Mouse (Mus musculus) layer of hippocampus, adult 18-20 months (tissue): Measurements from ENCODE around the gene Nelfa. TPM values are rescaled to one million over a fixed set of nuclear protein-coding genes. Genes with fewer than 3 reads are reported as not detected.
"Not testable (repeated sequence)": the region's sequence is repeated elsewhere in the genome, so short reads cannot be mapped to it uniquely, and the experiment has no call there.

Source experiments
- DNase-seq, 2 experiments: peaks; one replicate each; pipeline ENCODE4 v3.0.0; 2022; ENCODE audit warnings: low spot score in 2 of 2
- long read RNA-seq: library from polyadenylated mRNA; stranded (forward); transcript quantifications from one replicate; pipeline ENCODE4 v2.0.0, GENCODE M21; 2021
- total RNA-seq, 2 experiments: library from RNA; stranded (reverse); gene quantifications; 2 replicates each; pipeline ENCODE4 v1.2.3; 2021

Nelfa gene
- total RNA-seq, result 10 to 100 TPM; 19.7 to 20.2 TPM
- long read RNA-seq, transcript Nelfa-201 (11 exons, 2,580 nt), result major isoform, 31 of 34 reads
- long read RNA-seq, partial matches to known transcripts, result 0 of 34 reads
- long read RNA-seq, other reads (novel, unspliced or antisense), result 3 of 34 reads

DNA sequence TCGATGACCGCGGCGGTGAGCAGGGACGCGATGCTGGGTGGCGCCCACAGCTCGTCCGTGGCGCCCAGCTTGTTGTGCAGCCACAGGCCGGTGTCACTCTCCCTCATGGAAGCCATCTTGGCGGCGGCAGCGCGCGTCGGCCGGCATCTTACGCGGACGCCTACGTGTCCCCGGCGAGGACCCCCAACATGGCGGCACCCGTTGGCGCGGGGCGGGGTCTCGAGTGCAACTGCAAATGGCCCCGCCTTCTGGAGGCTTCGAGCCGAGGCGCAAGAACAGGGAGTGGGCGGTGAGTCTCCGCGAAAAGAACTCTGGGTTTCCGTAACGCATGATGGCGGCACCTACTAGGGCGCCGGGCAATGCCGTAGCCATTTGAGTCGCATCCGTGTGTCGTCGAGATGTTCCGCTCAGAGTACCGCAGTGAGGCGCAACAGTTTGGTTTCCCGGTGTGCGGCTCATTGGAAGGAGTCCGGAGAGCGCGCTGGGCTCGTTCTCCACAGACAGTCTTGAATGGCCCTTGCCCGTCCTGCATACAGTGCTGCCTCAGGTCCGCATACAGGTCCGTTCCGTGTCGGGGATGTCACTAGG lies at the start of gene Nelfa:
Nelfa (minus strand) TSS at position 294 of the 588 bp plus-strand sequence.
- DNase-seq, result peak; percentile 99 to 100

DNA sequence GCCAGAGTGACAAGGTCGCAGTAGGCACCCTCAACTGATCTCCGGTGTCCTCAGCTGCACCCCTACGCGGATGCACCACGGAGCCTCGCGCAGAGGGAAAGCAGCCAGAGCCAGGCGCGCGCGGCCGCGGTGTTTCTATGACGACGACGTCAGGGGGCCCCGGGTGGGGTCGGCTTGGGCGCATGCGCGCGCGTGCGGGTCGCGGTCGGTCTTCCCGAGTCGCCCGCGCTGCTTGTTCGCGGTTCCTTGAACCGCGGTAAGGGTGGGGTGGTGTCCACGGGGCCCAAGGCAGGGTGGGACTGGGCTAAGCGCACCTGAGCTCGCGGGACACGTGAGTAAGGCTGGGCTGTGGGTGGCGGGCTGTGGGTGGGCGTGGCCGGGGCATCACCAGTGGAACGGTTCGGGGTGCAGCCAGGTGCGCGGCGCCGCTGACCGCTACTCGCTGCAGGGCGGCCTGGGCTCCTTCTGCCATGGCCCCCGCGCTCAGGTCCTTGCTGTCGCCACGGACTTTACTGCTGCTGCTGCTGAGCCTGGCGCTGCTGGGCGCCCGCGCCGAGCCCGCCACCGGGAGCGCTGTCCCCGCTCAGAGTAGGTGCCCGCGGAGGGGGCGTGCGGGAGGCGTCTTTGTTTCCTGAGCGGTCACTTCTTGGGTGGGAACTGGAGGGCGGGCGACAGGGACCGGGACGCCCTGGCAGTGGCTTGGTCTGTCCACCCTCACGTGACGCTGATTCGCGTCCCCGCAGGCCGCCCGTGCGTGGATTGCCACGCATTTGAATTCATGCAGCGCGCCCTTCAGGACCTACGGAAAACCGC lies 47.3 kb upstream of the Nelfa start, which contains the start of gene Gm1673:
Gm1673 (plus strand) TSS at position 125 of the 813 bp plus-strand sequence.
- DNase-seq, result peak; percentile 88 to 92

- no peak for DNase-seq
These were observed 46.6 kb upstream of the Nelfa start for GRCm38 (mm10) chr5:33982731-33983259.

- no peak for DNase-seq
These were observed 40.1 kb upstream of the Nelfa start for GRCm38 (mm10) chr5:33976267-33976666.

DNA sequence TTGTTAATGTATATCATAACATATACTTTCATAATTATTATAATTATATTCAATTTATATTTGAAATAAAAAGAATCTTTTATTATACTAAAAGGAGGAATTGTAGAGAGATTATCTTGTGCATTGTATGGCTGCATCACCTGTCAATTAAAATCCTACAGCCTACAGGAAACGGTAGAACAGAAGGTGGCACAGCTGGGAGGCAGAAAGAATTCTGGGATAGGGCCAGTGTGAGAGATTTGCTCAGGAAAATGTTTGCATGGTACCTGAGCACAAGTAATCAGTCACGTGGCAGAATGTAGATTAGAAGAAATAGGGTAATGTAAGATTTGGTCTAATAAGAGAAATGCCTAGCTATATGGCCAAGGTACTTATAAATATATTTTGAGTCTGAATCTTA lies 38.5 kb upstream of the Nelfa start:
- DNase-seq, result no peak

GRCm38 (mm10) chr5:33959382-33959781 lies 23.2 kb upstream of the Nelfa start:
- no peak for DNase-seq

DNA sequence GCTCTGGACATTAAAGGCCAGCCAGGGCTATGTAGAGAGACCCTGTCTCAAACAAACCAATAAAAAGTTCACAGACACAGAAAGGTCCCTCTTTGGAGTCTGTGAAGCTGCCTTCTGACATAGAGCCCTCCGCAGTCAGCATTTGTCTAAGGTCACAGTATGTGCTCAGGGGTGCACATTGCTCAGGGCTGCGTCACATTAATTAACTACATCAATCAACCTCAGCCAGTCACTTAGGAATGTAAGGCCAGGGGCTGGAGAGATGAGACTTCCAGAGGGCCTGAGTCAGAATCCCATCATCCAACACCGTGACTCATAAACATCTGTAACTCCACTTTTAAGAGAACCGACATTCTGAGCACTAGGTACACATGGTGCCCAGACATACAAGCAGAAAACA lies 19.7 kb upstream of the Nelfa start:
- no peak for DNase-seq

DNA sequence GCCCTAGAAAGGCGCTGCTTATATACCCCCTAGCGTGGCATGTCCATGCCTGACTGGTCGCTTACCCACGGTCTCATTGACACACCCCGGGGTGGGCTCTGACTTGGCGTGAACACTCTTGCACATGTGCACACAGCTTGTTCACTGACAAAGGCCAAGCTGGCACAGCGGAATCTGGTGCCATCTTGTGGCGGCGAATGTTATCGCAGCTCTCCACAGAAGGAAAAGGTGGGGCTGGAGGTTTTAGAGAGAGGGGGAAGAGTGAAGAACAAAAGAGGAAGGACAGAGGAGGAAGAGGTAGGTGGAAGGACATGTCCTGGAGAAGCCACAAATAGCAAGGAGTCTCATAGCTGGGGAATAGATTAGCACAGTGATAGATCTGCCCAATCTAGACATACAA lies 18.1 kb upstream of the Nelfa start:
- DNase-seq, result peak; percentile 82 to 90

DNA sequence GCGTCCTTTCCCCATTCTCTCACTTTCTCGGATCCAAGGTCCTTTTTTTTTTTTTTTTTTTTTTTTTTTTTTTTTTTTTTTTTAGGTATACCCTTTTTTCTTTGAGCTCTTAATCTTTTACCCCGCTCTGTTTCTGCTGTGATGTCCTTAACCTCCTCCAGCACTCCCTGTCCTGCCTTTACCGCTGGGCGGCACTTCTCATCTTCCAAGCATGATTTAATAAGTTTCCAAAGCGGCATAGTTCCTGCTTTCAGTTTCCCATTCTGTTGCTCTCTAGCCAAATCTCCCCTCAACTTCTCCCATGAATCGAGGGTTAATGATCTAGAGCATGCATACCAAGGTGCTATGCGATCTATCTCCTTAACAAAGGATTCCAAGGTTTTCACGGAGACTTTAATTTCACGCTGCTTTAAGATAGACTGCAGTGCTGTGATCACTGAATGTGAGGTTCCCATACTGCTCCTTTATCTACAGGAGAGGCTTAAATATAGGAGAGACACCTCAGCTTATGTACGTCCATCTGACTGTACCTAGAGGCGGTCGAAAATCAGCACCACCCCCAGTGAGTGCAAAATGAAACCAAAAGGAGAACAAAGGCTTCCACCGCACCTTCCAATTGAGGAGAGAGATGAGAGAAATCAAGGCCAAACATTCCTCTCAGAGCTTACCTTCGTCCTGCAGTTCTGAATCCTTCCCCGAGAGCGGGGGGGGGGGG lies 17.4 kb upstream of the Nelfa start:
- DNase-seq, result peak in 1 of 2 experiments; percentile 6

DNA sequence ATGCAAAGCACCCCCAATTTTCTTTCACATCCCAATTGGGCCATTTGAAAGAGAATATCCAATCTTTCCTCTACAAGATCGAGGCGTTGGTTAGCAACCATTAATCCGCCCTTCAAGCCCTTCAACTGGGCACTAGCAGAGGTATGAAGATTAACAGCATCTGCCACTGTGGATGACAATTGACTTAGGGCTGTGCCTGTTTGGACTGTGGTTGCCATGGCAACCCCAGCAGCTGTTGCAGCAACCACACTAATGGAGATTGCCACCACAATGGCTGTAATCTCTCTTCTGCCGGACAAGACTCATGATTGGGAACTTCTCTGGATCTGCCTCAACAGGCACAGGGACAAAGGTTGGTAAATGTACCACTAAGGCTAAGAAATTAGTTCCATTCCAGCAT lies 12.1 kb upstream of the Nelfa start:
- DNase-seq, result no peak

- DNase-seq, result not testable (repeated sequence)
These were observed 10.8 kb upstream of the Nelfa start for GRCm38 (mm10) chr5:33947035-33947434.

GRCm38 (mm10) chr5:33938448-33938847 lies 2.2 kb upstream of the Nelfa start:
- DNase-seq, result no peak

GRCm38 (mm10) chr5:33937230-33937629 lies 1.0 kb upstream of the Nelfa start:
- DNase-seq, result no peak

- DNase-seq, result no peak
These were observed 507 bp downstream of the Nelfa start for GRCm38 (mm10) chr5:33935700-33936111.

- no peak for DNase-seq
These were observed 1.3 kb downstream of the Nelfa start for GRCm38 (mm10) chr5:33934877-33935276.

GRCm38 (mm10) chr5:33934081-33934480 lies 2.1 kb downstream of the Nelfa start:
- no peak for DNase-seq

- DNase-seq, result no peak
These were observed 3.8 kb downstream of the Nelfa start for GRCm38 (mm10) chr5:33932413-33932812.

GRCm38 (mm10) chr5:33926170-33926569 lies 10.0 kb downstream of the Nelfa start:
- no peak for DNase-seq

DNA sequence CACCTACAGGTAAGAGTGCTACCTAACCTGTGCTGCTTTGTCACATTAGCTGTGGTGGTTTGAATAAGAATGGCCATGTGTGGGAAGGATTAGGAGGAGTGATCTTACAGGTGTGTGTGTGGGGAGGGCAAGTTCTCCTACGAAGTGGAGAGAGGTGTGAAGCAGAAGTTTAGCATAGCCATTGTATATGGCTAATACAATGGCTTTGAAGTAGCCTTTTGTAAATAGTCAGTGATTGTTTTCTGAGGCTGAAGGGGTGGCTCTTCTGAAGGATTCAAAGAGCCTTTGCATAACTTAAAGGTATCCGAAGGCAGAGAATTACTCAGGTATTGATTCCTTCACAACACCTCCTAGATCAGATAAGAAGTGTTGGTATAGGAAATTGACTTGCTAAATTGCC lies 13.6 kb downstream of the Nelfa start:
- no peak for DNase-seq

DNA sequence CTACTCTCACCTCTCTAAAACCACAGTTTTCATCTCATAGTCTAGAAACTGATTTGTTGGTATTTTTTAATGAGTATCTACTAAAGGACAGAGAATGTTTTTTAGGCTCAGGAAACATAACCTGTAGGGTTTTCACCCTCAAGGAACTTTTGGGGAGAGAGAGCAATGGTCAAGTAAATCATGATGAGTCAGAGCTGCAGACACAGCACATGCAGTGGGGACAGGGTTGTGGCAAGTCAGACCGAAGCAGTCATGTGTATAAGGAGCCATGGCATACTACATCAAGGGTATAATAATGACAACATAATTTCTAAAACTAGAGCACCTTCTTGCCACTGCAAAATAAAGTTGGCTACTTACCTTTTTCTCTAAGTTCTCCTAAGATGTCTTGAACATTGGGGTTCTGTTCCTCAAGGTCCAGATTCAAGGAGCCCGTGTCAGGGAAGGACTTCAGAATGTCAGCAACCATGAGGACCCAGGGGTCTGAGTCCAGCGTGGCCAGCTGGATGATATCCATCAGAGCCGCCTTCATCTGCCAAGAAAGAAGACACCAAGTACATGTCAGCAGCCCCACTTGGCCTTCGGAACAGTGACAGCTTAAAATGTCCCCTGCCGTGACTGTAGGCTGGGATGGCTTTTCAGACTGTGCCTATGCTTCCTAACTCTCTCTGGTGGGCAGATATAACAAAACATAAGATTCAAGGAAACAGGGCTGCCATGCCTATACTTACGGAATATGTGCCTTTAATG lies 14.6 kb downstream of the Nelfa start:
- DNase-seq, result no peak

DNA sequence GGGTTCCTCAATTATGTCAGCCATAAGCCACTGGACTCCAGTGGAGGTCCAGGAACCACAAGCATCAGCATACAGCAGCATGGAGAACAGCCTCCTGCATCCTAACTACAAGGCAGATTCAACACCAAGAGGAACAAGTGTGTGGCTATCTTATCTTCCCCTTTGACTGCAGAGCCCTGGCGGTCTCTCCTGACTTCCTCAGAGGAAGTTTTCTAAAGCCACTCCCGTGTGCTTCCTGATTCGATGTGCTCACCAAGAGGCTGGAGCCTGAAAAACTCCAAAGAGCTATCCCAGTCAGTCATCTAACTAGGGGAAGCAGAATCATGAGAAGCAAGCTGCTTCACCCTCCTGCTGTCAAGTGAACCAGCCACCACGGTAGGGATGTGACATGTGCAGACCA lies 15.3 kb downstream of the Nelfa start:
- no peak for DNase-seq
